Mouse (Mus musculus) embryonic facial prominence, embryonic 10.5 days (tissue): ENCODE results near the gene Zfp729a. TPM values are rescaled to one million over a fixed set of nuclear protein-coding genes. Genes with fewer than 3 reads are reported as not detected.

Experiments
- polyA plus RNA-seq: library from polyadenylated mRNA; unstranded; fragments of >200 nt; fragmentation: Nextera tagmentation; extraction: Ambion mirVana; gene quantifications from 2 replicates; pipeline ENCODE4 v1.2.1, GENCODE M21; 2016

The Zfp729a gene
- polyA plus RNA-seq, 1 experiment from 2014 or later = 2.4 TPM

Other genes starting within 250 kb of the Zfp729a start
- gene Zfp429, start 238.0 kb downstream of the Zfp729a start, polyA plus RNA-seq = 4.2 and 4.5 TPM in 2 replicates
- 1.5 and 1.6 TPM in 2 replicates for gene Zfp459, start 216.4 kb downstream of the Zfp729a start, polyA plus RNA-seq
- 8.7 and 11.7 TPM in 2 replicates for gene Zfp874a, start 186.2 kb downstream of the Zfp729a start, polyA plus RNA-seq
- gene Zfp874b, start 153.5 kb downstream of the Zfp729a start, polyA plus RNA-seq = 2.0 and 2.8 TPM in 2 replicates
- 15.3 and 17.1 TPM in 2 replicates for gene Zfp58, start 137.2 kb downstream of the Zfp729a start, polyA plus RNA-seq
- not detected in 2 replicates for gene Gm26965, start 111.6 kb downstream of the Zfp729a start, polyA plus RNA-seq
- 23.5 and 23.9 TPM in 2 replicates for gene Zfp87, start 111.6 kb downstream of the Zfp729a start, polyA plus RNA-seq
- 15.7 and 15.8 TPM in 2 replicates for gene Zfp748, start 84.0 kb downstream of the Zfp729a start, polyA plus RNA-seq
- gene Zfp729b, start 28.1 kb downstream of the Zfp729a start, polyA plus RNA-seq = 3.5 and 4.1 TPM in 2 replicates
- 0.15 TPM in 1 of 2 replicates, not detected in the other for gene Gm49345, start within 50 bp of the Zfp729a start, polyA plus RNA-seq
- gene Zfp738, start 49.3 kb upstream of the Zfp729a start, polyA plus RNA-seq = 11.2 and 11.3 TPM in 2 replicates
- 6.4 and 7.8 TPM in 2 replicates for gene Zfp65, start 91.4 kb upstream of the Zfp729a start, polyA plus RNA-seq
- 4.2 and 4.9 TPM in 2 replicates for gene Zfp85, start 117.4 kb upstream of the Zfp729a start, polyA plus RNA-seq
- gene Zfp493, start 141.9 kb upstream of the Zfp729a start, polyA plus RNA-seq = 3.2 and 3.3 TPM in 2 replicates
- gene Zfp273, start 175.9 kb upstream of the Zfp729a start, polyA plus RNA-seq = 6.0 and 6.5 TPM in 2 replicates
- gene Gm10037, start 193.3 kb upstream of the Zfp729a start, polyA plus RNA-seq = 1.9 and 2.7 TPM in 2 replicates
- not detected in 2 replicates for gene BC048507, start 225.5 kb upstream of the Zfp729a start, polyA plus RNA-seq